Mouse (Mus musculus) embryonic facial prominence, embryonic 12.5 days (tissue): Measurements from ENCODE around the gene Desi2. TPM values are rescaled to one million over a fixed set of nuclear protein-coding genes. Genes with fewer than 3 reads are reported as not detected.
"Not testable (repeated sequence)": the region's sequence is repeated elsewhere in the genome, so short reads cannot be mapped to it uniquely, and the experiment has no call there.

Experiments
- ATAC-seq: fragments of 200-750 bp; cut with Nextera tagmentation; 2 replicates; pipeline ENCODE4 v1.8.0; 2017; ENCODE audit not compliant: insufficient number of reproducible peaks, insufficient read depth, low FRiP score, low TSS enrichment
- H3K27ac ChIP-seq: fragments of 300-500 bp; sonication (generic); 2 replicates; pipeline ENCODE4 v1.5.1; 2016; ENCODE audit warnings: mild to moderate bottlenecking
- H3K27me3 ChIP-seq: fragments of 300-500 bp; sonication (generic); 2 replicates; pipeline ENCODE4 v1.6.1; 2016; ENCODE audit warnings: mild to moderate bottlenecking, moderate library complexity
- H3K36me3 ChIP-seq: fragments of 300-500 bp; sonication (generic); 2 replicates; pipeline ENCODE4 v1.6.1; 2016; ENCODE audit warnings: mild to moderate bottlenecking
- H3K4me1 ChIP-seq: fragments of 300-500 bp; sonication (generic); 2 replicates; pipeline ENCODE4 v1.6.1; 2016
- H3K4me2 ChIP-seq: fragments of 300-500 bp; sonication (generic); replicated peaks from 2 replicates; pipeline ENCODE4 v1.6.1; 2016; ENCODE audit warnings: mild to moderate bottlenecking, moderate library complexity
- H3K4me3 ChIP-seq: fragments of 300-500 bp; sonication (generic); 2 replicates; pipeline ENCODE4 v1.5.1; 2016; ENCODE audit warnings: mild to moderate bottlenecking
- H3K9ac ChIP-seq: fragments of 300-500 bp; sonication (generic); 2 replicates; pipeline ENCODE4 v1.6.1; 2016; ENCODE audit warnings: mild to moderate bottlenecking, moderate library complexity
- H3K9me3 ChIP-seq: fragments of 300-500 bp; sonication (generic); 2 replicates; pipeline ENCODE4 v1.6.1; 2016; ENCODE audit warnings: mild to moderate bottlenecking, moderate library complexity
- WGBS: fragments of 180-500 bp; shearing (Covaris S2); methylation state at CpG from one replicate; pipeline ENCODE4 v1.1.7; 2016; 5-methylcytosine and 5-hydroxymethylcytosine counted together
- polyA plus RNA-seq: library from polyadenylated mRNA; unstranded; fragments of >200 nt; fragmentation: Nextera tagmentation; extraction: Ambion mirVana; gene quantifications from 2 replicates; pipeline ENCODE4 v1.2.1, GENCODE M21; 2016

Gene Desi2
- polyA plus RNA-seq, 1 experiment from 2014 or later = 24.9 TPM

DNA sequence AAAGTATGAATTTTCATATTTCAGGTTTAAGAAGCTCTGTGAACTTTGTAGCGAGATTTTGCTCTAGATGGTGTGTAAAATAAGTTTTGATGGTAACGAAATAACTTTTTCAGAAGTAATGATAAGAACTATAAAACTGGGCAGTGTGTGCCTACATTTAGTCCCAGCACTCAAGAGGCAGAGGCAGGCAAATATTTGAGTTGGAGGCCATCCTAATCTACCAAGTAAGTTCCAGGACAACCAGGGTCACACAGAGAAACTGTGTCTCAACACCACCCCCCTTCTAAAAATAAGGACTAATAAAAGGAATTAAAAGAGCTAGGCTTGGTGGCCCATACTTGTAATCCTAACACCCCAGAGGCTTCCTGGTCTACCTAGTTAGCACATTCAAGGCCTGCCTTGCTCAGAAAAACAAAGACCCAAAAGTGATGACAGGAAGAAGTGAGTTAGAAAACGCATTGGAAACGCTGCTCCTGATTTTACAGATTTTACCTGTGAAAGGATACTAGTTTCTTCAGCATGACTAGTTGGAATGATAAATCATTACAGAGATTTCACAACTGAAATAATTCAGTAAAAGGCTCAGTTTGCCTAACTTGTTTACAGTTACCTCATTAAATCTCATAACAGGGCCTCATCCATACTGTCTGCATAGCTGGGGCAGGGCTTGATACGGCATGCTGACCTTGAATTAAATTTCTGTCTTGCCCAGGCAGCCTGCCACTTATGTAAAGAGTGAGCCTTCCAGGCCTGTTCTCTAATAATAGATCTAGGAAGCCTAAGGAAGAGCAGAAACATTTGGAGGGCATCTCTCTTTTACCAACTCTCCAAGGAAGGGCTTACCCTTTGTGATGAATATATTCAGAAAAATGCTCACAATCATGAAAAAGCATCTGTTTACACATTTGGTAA lies 32.2 kb downstream of the Desi2 start:
- Histone ChIP-seq H3K36me3 (no peaks in the 10 kb centered on the region), H3K4me3 (no peak overlapping the region), H3K9ac (no peak overlapping the region), H3K9me3 (0 out of 2 replicates have a peak, but pooled peaks cover under 1% of the 10 kb centered on the region), H3K27me3 (no peaks in the 10 kb centered on the region), H3K4me1 (no peaks in the 10 kb centered on the region), H3K27ac (no peak overlapping the region), H3K4me2 (no peak overlapping the region)
- 83% methylated on average over 5 of the region's 5 CpGs for WGBS
- no peak for ATAC-seq

DNA sequence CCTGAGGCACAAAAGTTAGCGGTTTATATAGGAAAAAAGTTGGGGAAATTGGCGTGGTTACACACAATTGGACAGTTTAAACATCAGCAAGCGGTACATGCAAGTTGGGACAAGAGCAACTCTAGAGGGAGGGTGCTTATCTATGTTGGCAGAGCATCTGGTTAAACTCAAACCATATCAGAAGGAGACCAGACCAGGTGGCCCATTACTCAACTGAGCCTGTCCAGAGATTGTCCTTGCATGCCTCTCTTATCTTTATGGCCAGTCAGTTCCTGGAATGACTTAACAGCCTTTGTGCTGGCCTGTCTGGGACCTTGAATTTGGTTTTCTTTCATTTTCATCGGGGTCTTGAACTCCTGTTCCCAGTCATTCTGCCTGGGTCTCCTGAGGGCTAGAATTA lies 41.7 kb downstream of the Desi2 start:
- Histone ChIP-seq H3K9me3 (peaks cover 20% of the 10 kb centered on the region; the same call in 1 of the 2 replicates), H3K36me3 (peaks cover 20% of the 10 kb centered on the region)
- not testable (repeated sequence) for H3K4me2 ChIP-seq, H3K27me3 ChIP-seq, H3K4me3 ChIP-seq, H3K4me1 ChIP-seq, ATAC-seq, H3K9ac ChIP-seq, H3K27ac ChIP-seq
- WGBS = 90% methylated on average over 4 of the region's 4 CpGs

DNA sequence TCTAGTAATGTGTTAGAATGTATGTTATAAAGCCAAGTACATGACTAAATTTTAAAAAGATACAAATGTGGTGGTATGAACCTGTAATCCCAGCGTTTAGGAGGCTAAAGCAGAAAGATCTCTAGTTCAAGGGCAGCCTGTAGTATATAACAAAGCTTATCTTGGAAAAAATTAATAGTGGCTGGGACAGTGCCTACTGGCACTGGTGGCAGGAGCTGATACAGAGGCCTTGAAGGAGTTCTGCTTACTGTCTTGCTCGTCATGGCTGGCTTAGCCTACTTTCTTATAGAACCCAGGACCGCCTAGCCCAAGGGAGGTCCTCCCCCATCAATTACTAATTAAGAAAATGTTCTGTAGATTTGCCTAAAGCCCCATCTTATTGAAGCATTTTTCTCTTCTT lies 46.9 kb downstream of the Desi2 start:
- no peak overlapping the region for H3K9ac ChIP-seq
- no peak for ATAC-seq
- H3K9me3 ChIP-seq = no peaks in the 10 kb centered on the region
- 90% methylated on average over 3 of the region's 3 CpGs for WGBS
- H3K27ac ChIP-seq = no peak overlapping the region
- H3K4me1 ChIP-seq = no peaks in the 10 kb centered on the region
- no peak overlapping the region for H3K4me2 ChIP-seq
- no peaks in the 10 kb centered on the region for H3K36me3 ChIP-seq
- no peak overlapping the region for H3K4me3 ChIP-seq
- no peaks in the 10 kb centered on the region for H3K27me3 ChIP-seq

GRCm38 (mm10) chr1:178235919-178236466 lies 48.8 kb downstream of the Desi2 start:
- no peaks in the 10 kb centered on the region for H3K36me3 ChIP-seq
- H3K4me2 ChIP-seq = no peak overlapping the region
- no peak overlapping the region for H3K4me3 ChIP-seq
- H3K9ac ChIP-seq = no peak overlapping the region
- no peak overlapping the region for H3K27ac ChIP-seq
- no peak for ATAC-seq
- no peaks in the 10 kb centered on the region for H3K27me3 ChIP-seq
- H3K4me1 ChIP-seq = no peaks in the 10 kb centered on the region
- 80% methylated on average over 2 of the region's 2 CpGs for WGBS
- H3K9me3 ChIP-seq = no peaks in the 10 kb centered on the region

DNA sequence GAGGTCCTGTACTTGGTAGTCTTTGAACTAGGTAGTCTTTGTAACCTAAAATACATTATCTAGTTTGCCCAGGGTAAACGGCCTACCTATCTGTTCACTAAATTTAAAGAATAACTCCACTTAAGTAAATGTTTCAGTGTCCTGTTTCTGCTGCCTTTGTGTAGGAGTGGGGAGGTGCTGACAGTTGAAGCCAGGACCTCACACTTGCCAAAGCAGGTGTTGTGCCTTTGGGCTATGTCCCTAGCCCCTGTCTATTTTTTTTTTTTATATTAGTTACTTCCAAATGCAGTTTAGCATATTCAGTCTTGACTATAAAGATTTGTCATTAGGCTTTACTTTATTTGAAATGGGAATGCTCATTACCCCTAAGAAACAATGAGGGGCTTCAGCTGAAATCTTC lies 51.5 kb downstream of the Desi2 start:
- Histone ChIP-seq H3K36me3 (0 out of 2 replicates have a peak, but pooled peaks cover 4% of the 10 kb centered on the region), H3K9ac (no peak overlapping the region), H3K27ac (no peak overlapping the region), H3K9me3 (no peaks in the 10 kb centered on the region), H3K4me1 (no peaks in the 10 kb centered on the region), H3K4me2 (no peak overlapping the region), H3K4me3 (no peak overlapping the region), H3K27me3 (no peaks in the 10 kb centered on the region)
- ATAC-seq = no peak
- WGBS = 80% methylated on average over 1 of the region's 1 CpGs

DNA sequence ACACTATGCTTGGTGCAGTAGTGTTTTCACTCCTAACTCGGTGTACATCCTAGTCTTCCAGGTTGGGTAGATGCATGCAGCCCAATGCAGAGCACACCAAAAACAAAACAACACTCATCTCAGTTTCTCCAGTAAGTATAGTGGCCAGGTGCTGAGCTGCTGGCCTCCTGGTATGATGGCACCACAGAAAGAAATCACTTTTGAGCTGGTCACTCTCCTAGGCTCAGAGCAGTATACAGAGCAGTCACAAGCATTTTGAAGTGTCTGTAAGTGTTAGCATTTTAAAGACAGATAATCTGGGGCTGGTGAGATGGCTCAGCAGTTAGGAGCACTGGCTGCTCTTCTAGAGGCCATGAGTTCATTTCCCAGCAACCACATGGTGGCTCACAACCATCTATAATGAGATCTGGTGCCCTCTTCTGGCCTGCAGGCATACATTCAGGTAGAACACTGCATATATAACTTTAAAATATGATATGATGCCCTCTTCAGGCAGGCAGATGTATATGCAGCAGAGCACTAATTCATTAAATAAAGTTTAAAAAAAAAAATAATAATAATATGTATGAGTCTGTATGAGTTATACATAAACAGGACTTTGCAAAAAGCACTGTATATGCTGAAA lies 54.8 kb downstream of the Desi2 start:
- no peak overlapping the region for H3K9ac ChIP-seq
- peaks cover 9% of the 10 kb centered on the region; the same call in 1 of the 2 replicates for H3K36me3 ChIP-seq
- no peaks in the 10 kb centered on the region for H3K4me1 ChIP-seq
- WGBS = 91% methylated on average over 1 of the region's 1 CpGs
- ATAC-seq = no peak
- no peak overlapping the region for H3K4me2 ChIP-seq
- no peaks in the 10 kb centered on the region for H3K9me3 ChIP-seq
- H3K4me3 ChIP-seq = no peak overlapping the region
- no peak overlapping the region for H3K27ac ChIP-seq
- no peaks in the 10 kb centered on the region for H3K27me3 ChIP-seq

- Histone ChIP-seq H3K4me2 (no peak overlapping the region), H3K9me3 (no peaks in the 10 kb centered on the region), H3K9ac (no peak overlapping the region), H3K4me1 (no peaks in the 10 kb centered on the region), H3K36me3 (peaks cover 16% of the 10 kb centered on the region), H3K27ac (no peak overlapping the region), H3K27me3 (no peaks in the 10 kb centered on the region), H3K4me3 (no peak overlapping the region)
- no peak for ATAC-seq
- WGBS = 94% methylated on average over 1 of the region's 1 CpGs
These were observed 61.0 kb downstream of the Desi2 start for GRCm38 (mm10) chr1:178248107-178248820.

DNA sequence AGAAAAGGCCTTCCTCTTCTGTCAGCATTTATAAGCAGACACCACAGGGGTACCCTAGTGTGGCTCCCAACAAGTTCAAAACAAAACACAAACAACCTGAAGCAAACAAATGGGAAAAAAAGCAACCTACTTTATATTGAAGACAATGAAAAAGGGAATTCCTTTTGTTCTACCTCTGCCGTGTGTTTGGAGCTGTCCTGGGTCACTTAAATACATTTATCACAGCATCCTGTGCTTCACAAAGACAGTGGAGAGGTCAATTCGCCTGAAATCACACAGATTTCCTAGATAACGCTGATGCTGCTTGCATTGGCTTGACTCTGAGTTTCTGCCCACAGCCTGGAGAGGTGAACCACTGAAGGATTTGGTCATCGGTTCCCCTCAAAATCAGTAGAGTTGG lies 67.4 kb downstream of the Desi2 start:
- Histone ChIP-seq H3K36me3 (peaks cover 14% of the 10 kb centered on the region; the same call in 1 of the 2 replicates), H3K9me3 (no peaks in the 10 kb centered on the region), H3K27me3 (no peaks in the 10 kb centered on the region), H3K4me1 (no peaks in the 10 kb centered on the region), H3K9ac (no peak overlapping the region), H3K27ac (no peak overlapping the region), H3K4me3 (no peak overlapping the region), H3K4me2 (no peak overlapping the region)
- no peak for ATAC-seq
- WGBS = 92% methylated on average over 4 of the region's 4 CpGs

- Histone ChIP-seq H3K4me2 (no peak overlapping the region), H3K27ac (no peak overlapping the region), H3K36me3 (peaks cover 8% of the 10 kb centered on the region; the same call in 1 of the 2 replicates), H3K4me1 (no peaks in the 10 kb centered on the region), H3K27me3 (no peaks in the 10 kb centered on the region), H3K9ac (no peak overlapping the region), H3K9me3 (no peaks in the 10 kb centered on the region), H3K4me3 (no peak overlapping the region)
- WGBS = 91% methylated on average over 4 of the region's 4 CpGs
- no peak for ATAC-seq
These were observed 69.1 kb downstream of the Desi2 start for GRCm38 (mm10) chr1:178256351-178256750.

GRCm38 (mm10) chr1:178258821-178259220 lies 71.6 kb downstream of the Desi2 start:
- Histone ChIP-seq H3K4me2 (no peak overlapping the region), H3K36me3 (peaks cover 8% of the 10 kb centered on the region; the same call in 1 of the 2 replicates), H3K27ac (no peak overlapping the region), H3K27me3 (no peaks in the 10 kb centered on the region), H3K9ac (no peak overlapping the region), H3K9me3 (no peaks in the 10 kb centered on the region), H3K4me3 (no peak overlapping the region), H3K4me1 (no peaks in the 10 kb centered on the region)
- no peak for ATAC-seq
- WGBS = 84% methylated on average over 2 of the region's 2 CpGs

GRCm38 (mm10) chr1:178265381-178265780 lies 78.2 kb downstream of the Desi2 start:
- 93% methylated on average over 3 of the region's 3 CpGs for WGBS
- H3K27ac ChIP-seq = not testable (repeated sequence)

More at GRCm38 (mm10) chr1:178265381-178265780, 78.2 kb downstream of the Desi2 start:
- H3K9ac ChIP-seq, H3K4me1 ChIP-seq, H3K27me3 ChIP-seq, H3K36me3 ChIP-seq, ATAC-seq, H3K4me2 ChIP-seq, H3K4me3 ChIP-seq, H3K9me3 ChIP-seq: not testable (repeated sequence)
